Mouse (Mus musculus) neutrophil, adult 5-6 weeks (primary cell): Measurements from ENCODE around the gene Slc39a13. TPM values are rescaled to one million over a fixed set of nuclear protein-coding genes. Genes with fewer than 3 reads are reported as not detected.

Source experiments
- ATAC-seq: fragments of 151-379, 151-347 bp; 2 replicates; pipeline ENCODE4 v1.8.0; 2017; ENCODE audit warnings: mild to moderate bottlenecking, moderate TSS enrichment; ENCODE audit not compliant: insufficient number of reproducible peaks, poor library complexity, low FRiP score, severe bottlenecking; ENCODE audit errors: extremely low read depth
- total RNA-seq: library from RNA; stranded (forward); fragments of 200-1000 nt; gene quantifications from 2 replicates; pipeline ENCODE4 v1.2.3, GENCODE M21; 2017

Slc39a13 gene
- total RNA-seq, 1 experiment from 2014 or later: 17.0 TPM

GRCm38 (mm10) chr2:91096524-91096923, 26.3 kb upstream of the Slc39a13 start:
- peak; percentile 81 for ATAC-seq

DNA sequence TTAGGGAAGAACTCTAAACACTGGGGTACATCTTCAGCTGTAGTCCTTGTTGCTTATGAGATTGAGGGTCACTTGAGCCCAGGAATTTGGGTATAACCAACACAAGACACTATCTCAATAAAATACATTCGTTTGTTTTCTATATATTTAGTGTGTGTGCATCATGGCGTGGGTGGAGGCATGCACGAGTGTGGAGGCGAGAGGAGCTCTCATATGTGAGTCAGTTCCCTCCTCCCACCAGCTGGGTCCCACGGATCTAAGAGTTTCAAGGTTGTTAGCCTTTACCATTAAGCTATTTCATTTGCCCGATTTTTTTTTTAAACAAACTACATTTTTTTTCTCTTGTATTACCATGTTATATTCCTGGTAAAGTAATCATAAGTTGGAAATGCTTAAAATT, 20.6 kb upstream of the Slc39a13 start:
- no peak for ATAC-seq

DNA sequence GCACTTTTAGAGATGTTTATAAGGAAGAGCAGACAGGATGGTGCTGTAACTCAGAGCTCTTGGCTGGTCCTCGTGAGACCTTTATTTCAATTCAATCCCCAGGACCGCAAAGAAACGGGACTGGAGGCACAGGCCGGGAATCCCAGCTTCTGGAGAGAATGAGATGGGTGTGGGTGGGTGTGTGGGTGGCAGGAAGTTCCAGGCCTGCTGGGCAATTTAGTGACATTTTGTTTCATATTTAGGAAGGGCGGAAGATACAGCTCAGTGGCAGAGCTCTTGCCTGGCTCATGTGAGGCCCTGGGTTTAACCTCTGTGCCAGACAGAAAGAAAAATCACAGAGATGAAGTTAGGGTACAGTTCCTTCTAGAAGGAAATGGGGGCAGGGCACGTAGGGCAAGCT, 20.0 kb upstream of the Slc39a13 start:
- no peak for ATAC-seq

DNA sequence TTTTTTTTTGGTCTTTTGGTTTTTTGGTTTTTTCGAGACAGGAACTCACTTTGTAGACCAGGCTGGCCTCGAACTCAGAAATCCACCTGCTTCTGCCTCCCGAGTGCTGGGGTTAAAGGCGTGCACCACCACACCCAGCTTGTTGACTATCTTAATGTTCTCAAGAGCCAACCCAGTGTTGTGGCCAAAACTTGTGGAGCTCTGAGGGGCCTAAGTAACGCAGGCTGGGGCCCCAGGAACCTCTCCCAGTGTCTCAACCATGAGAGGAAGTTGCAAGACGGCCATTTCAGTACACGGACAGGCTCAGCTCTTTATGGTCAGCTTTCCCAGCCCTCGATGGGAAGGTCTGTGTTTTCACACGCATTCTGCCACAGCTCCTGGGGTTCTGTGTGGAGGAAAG, 18.8 kb upstream of the Slc39a13 start:
- no peak for ATAC-seq

GRCm38 (mm10) chr2:91087453-91087852, 17.2 kb upstream of the Slc39a13 start:
- no peak for ATAC-seq

- ATAC-seq: no peak
Measured at GRCm38 (mm10) chr2:91086392-91087237, 16.4 kb upstream of the Slc39a13 start.

GRCm38 (mm10) chr2:91085494-91086391, 15.5 kb upstream of the Slc39a13 start:
- no peak for ATAC-seq

- peak; percentile 4; the same call in 1 of the 2 replicates for ATAC-seq
Measured at GRCm38 (mm10) chr2:91084179-91084820, 14.1 kb upstream of the Slc39a13 start.

DNA sequence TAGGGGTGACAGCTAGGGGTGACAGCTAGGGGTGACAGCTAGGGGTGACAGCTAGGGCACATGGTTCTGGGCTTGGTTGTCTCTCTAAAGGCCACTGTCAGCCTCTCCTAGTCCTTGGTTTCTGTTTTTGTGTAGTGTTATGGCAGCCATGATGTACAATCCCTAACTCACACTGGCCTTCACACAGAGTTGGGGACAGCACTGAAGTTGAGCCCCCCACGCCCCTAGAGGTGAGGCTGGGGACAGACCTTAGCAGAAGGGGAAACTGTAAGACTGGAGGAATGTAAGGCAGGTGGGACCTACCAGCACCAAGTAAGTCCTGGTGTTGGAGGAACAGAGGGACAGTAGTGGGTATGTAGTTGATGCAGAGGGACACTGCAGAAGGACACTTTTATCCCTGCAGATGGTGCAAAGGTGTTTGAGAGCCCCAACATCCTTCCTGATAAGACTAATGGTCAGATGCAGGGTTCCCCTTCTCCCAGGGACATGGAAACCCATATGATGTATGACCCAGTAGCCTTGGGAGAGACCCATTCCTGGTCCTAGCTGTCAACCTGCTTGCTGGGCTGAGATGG, 13.2 kb upstream of the Slc39a13 start:
- peak; percentile 4; the same call in 1 of the 2 replicates for ATAC-seq

DNA sequence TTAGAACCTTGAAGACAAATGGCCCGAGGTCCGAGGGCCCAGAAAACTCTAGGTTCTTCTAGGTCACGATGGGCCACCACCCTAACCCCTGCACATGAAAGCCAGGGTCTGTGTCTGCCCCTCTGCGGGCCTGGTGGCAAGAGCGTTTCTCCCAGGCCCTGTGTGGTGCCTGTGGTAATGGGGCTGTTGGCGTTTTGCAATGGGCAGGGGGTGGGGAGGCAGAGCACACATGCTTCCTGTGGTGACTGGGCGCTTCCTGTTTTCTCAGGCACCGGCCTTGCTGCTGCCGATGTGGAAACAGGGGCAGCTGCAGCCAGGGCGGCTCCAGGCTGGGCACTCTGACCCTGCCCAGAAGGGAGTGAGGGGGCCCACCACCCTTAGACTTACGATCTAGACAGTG, 12.6 kb upstream of the Slc39a13 start:
- peak; percentile 70 for ATAC-seq

DNA sequence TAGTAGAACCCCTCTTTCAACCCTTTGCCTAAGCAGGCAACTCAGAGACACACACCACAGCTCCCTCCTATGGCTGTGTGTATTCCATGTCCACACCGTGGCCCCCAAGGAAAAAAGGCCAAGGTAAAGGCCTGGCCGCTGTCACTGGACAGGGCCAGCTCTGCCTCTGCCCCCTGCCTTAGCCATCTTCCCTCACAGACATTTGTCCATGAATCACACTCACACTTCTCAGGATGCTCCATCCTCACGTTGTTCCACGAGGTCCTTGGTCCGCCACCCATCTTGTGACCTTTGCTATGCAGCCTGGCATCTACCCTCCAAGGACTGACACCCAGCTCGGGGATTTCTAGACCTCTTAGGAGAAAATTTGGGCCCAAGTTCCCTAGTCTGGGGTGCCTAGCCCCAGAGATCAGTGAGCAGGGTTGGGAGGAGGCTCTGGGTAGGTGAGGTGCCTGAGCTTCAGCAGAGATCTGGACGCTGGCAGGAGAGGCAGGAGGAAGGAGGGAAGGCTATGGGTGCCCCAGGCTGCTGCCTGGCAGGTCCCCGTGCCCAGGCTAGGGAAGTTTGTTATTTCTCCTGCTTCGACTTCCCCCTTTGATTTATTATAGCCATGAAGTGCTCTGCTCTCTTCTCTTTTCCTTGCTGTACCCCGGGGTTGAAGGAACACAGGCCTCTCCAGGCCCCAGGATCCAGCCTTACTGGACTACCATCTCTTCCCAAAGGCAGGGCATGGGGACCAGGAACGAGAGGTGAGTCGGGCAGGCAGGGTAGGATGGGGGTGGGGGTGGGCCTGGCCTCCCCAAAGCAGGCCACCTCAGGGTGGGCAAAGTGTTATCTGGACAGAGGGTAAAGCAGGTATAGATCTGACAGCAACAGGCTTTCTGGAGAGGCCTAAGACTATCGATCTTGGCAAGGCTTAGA, 11.8 kb upstream of the Slc39a13 start, which contains the start of gene Spi1:
Gene Spi1 (plus strand): TSS at position 616 of the 921 bp plus-strand sequence.
- ATAC-seq: no peak

DNA sequence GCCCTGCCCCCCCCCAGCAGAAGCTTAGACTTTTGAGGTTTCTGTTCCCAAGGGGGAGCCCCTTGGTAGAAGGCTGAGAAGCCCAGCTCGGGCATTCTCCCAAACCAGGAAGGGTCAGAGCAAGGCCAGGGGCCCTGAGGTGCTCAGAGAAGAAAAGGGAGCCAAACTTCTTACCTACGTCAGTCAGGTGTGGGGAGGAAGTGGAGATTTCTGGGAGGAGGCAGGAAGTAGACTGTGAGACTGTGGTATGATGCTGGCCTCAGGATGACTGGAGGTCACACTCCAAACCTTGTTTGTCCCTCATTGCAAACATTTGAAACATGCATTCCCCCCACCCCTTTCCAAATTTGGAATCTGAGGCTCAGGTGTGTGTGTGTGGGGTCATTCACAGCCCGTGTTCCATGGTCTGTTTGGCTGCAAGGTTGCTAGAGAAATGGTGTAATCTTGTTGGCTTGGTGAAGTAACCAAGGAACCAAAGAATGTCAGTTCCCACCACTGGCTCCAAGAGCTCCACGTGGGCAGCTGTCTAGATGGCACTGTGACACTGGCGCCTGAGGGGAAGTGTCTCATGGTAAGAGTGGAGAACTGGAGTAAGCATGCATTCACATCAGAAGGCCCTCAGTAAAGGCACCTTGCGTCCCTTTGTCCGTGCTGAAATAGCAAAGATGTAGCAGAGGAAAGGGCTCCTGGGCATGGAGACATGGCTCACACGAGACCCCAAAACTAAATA, 10.7 kb upstream of the Slc39a13 start:
- ATAC-seq: peak; percentile 48

DNA sequence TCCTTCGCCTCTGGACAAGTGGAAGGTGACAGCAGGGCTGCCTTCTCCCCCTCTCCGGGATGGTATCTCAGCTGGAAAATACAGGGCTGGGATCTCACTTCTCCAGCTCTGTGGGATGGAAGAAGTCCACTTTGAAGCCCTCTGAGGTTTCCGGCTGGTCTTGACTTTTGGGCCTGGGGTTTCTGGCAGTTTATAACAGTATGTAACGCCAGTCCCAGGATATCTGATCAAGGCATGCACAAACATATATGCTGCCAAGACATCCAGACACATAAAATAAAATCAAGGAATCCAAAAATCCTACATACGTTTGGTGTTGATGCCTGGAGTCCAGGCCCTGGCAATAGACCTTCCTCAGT, 8.8 kb upstream of the Slc39a13 start:
- no peak for ATAC-seq

- ATAC-seq: peak; percentile 8; the same call in 1 of the 2 replicates
Measured at GRCm38 (mm10) chr2:91078314-91079025, 8.3 kb upstream of the Slc39a13 start.

DNA sequence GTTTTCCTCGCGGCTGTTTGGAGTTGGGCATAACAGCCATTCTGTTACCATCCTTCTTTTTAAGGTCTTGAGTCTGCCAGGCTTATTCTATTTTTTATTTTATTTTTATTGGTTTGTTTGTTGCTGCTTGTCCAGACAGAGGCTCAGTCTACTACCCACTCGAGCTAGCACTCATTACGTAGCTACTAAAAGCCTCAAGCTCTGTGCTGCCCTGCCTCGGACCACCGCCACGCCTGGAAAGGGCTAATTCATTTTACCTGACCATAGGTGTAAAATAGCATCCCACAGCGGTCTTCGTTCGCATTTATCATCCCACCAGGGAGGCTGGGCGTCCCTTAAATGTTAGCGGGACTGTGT, 7.7 kb upstream of the Slc39a13 start:
- no peak for ATAC-seq

- ATAC-seq: no peak
Measured at GRCm38 (mm10) chr2:91072092-91072491, 1.9 kb upstream of the Slc39a13 start.

- no peak for ATAC-seq
Measured at GRCm38 (mm10) chr2:91071059-91071458, 842 bp upstream of the Slc39a13 start.
